Mouse (Mus musculus) midbrain, embryonic 16.5 days (tissue): ENCODE data around the gene Unc119b. TPM values are rescaled to one million over a fixed set of nuclear protein-coding genes. Genes with fewer than 3 reads are reported as not detected.

Source experiments
- ATAC-seq: fragments of 200-750 bp; cut with Nextera tagmentation; 2 replicates; pipeline ENCODE4 v1.8.0; 2017; ENCODE audit warnings: moderate TSS enrichment
- H3K27ac ChIP-seq: fragments of 300-500 bp; sonication (generic); 2 replicates; pipeline ENCODE4 v1.5.1; 2014; ENCODE audit warnings: mild to moderate bottlenecking, low read length, mixed read lengths
- H3K27me3 ChIP-seq: fragments of 300-500 bp; sonication (generic); 2 replicates; pipeline ENCODE4 v1.6.1; 2014; ENCODE audit warnings: low read depth, low read length, mixed read lengths; ENCODE audit not compliant: control insufficient read depth, insufficient read depth
- H3K36me3 ChIP-seq: fragments of 300-500 bp; sonication (generic); 2 replicates; pipeline ENCODE4 v1.6.1; 2014; ENCODE audit warnings: mild to moderate bottlenecking, low read length, moderate library complexity, mixed read lengths; ENCODE audit not compliant: control insufficient read depth, insufficient read depth
- H3K4me1 ChIP-seq: fragments of 300-500 bp; sonication (generic); 2 replicates; pipeline ENCODE4 v1.6.1; 2014; ENCODE audit warnings: mild to moderate bottlenecking, low read length, mixed read lengths; ENCODE audit not compliant: control insufficient read depth, insufficient read depth
- H3K4me2 ChIP-seq: fragments of 300-500 bp; sonication (generic); 2 replicates; pipeline ENCODE4 v1.6.1; 2014; ENCODE audit warnings: mild to moderate bottlenecking, low read length, mixed read lengths
- H3K4me3 ChIP-seq: fragments of 300-500 bp; sonication (generic); 2 replicates; pipeline ENCODE4 v1.5.1; 2014; ENCODE audit warnings: low read depth, mild to moderate bottlenecking, low read length, moderate library complexity, mixed read lengths
- H3K9ac ChIP-seq: fragments of 300-500 bp; sonication (generic); 2 replicates; pipeline ENCODE4 v1.6.1; 2014; ENCODE audit warnings: low read depth, low read length, mixed read lengths
- H3K9me3 ChIP-seq: fragments of 300-500 bp; sonication (generic); replicated peaks from 2 replicates; pipeline ENCODE4 v1.6.1; 2014; ENCODE audit warnings: mild to moderate bottlenecking, low read length, mixed read lengths; ENCODE audit not compliant: control insufficient read depth, poor library complexity, severe bottlenecking
- WGBS: fragments of 180-500 bp; shearing (Covaris S2); extraction: QIAGEN DNeasy Blood & Tissue Kit; methylation state at CpG from one replicate; pipeline ENCODE4 v1.1.7; 2014; 5-methylcytosine and 5-hydroxymethylcytosine counted together
- polyA plus RNA-seq: library from polyadenylated mRNA; unstranded; fragments of >200 nt; fragmentation: Nextera tagmentation; extraction: Ambion mirVana; gene quantifications from 2 replicates; pipeline ENCODE4 v1.2.1, GENCODE M21; 2015

Unc119b gene
- polyA plus RNA-seq, 1 experiment from 2014 or later = 27.7 TPM

DNA sequence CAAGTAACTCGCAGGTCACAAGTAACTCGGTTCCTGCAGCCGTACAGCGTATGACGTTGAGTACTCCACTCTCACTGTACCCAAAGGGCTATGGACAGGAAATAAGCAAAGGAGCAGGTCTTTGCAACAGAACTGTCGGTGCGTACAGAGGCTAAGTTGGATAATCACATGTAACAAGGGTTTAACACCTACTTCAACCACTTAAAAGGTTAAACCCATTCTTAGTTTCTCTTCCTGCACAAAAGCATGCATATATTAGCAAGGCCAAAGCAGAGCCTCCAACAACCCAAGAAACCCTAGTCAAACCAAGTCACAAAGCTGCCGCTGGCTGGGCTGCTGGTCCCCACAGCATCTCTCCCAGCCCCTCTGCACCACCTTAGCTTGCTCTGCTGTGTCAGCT lies 2.3 kb downstream of the Unc119b start:
- ATAC-seq = no peak

DNA sequence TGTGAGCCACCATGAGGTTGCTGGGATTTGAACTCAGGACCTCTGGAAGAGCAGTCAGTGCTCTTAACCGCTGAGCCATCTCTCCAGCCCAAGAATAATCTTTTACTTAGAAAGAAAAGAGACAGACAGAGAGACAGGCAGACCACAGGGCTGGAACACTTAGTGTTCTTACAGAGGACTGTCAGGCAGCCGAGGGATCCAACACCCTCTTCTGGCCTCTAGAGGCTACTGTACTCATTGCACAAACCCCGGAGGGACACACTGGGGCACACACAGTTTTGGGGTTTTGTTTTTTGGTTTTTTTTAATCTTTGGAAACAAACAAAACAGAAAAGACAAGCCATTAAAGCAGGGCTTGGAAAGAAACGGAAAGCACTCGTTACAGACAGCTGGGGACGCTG lies 5.4 kb downstream of the Unc119b start:
- Histone ChIP-seq H3K36me3 (peaks cover 14% of the 10 kb centered on the region; the same call in 1 of the 2 replicates), H3K9me3 (no peaks in the 10 kb centered on the region), H3K27me3 (no peaks in the 10 kb centered on the region), H3K4me3 (no peak overlapping the region), H3K9ac (no peak overlapping the region), H3K4me1 (peaks cover 18% of the 10 kb centered on the region), H3K27ac (no peak overlapping the region), H3K4me2 (no peak overlapping the region)
- 86% methylated on average over 6 of the region's 6 CpGs for WGBS
- no peak for ATAC-seq

More for the DNA sequence above, 2.3 kb downstream of the Unc119b start:
- H3K36me3 ChIP-seq = no peaks in the 10 kb centered on the region
- H3K27ac ChIP-seq = no peak overlapping the region
- H3K4me2 ChIP-seq = peak overlapping the region; percentile 62
- H3K4me3 ChIP-seq = no peak overlapping the region
- peaks cover 18% of the 10 kb centered on the region for H3K4me1 ChIP-seq
- H3K9me3 ChIP-seq = no peaks in the 10 kb centered on the region
- H3K9ac ChIP-seq = no peak overlapping the region
- no peaks in the 10 kb centered on the region for H3K27me3 ChIP-seq
- WGBS = 85% methylated on average over 8 of the region's 8 CpGs

DNA sequence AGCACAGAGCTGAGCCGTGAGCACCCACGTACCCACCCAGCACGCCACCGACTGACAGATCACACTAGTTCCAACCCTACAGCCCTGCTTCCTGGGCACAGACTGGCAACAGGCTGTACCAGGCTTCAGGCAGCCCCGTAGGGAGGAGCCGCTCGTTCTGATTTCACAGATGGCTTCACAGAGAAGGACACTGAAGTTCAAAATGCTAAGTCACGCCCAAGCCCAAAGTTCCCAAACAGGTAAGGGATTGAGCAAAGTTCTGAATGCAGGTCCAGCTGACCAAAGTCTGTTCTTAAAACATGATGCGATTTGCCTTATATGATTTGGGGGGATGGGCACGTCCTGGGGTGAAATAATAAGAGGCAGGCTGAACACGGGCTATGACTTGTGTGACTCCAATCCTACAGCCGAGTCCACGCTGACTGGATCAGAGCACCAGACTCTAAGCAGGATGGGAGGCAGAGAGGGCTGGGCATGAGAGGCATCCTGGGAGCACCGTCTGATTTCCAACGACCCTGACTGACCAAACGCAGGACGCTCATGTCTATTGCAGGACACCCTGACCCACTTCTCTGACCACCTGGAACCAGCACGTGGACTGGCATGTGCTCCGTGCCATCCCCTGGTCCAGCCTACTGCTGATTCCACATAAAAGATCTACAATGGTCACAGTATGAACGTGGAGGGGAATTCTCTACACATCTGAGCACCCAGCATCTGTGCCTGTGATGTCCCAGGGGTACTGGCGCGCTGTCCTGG lies 7.2 kb downstream of the Unc119b start:
- WGBS = 95% methylated on average over 22 of the region's 22 CpGs
- Histone ChIP-seq H3K9ac (no peak overlapping the region), H3K4me1 (peaks cover 3% of the 10 kb centered on the region), H3K27me3 (no peaks in the 10 kb centered on the region), H3K9me3 (no peaks in the 10 kb centered on the region), H3K4me3 (no peak overlapping the region), H3K4me2 (no peak overlapping the region), H3K36me3 (peaks cover 14% of the 10 kb centered on the region; the same call in 1 of the 2 replicates), H3K27ac (no peak overlapping the region)
- ATAC-seq = no peak

DNA sequence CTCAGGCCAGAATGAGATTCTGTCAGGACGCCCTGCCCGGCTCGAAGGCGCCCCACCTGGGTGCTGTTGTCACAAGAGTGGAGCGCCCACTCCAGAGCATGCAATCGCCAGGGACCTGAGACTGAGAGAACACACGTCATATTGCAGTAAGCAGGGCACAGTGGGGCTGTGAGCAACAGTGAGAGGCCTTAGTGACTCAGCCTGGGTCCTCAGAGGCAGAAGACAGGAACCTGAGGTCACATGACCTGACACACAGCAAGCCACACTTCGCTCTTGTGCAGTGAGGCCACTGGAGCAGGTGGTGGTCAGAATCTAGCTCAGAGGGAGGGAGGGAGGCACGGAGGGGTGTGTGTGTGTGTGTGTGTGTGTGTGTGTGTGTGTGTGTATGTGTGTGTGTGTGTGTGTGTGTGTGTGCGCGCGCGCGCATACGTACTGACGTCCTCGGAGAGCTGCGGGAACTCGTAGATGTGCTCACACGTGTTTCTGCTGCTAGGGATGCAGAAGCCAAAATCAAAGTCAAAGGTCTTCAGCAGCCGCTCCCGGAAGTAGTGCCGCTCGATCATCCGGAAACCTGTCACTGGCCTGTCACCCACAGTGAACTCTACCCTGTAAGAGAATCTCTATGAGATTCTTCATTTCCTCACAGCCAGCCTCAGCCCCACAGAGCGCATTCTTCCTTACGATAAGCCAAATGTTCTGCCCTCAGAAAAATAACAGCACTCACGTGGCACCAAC lies 8.0 kb downstream of the Unc119b start:
- Histone ChIP-seq H3K4me2 (no peak overlapping the region), H3K4me3 (no peak overlapping the region), H3K27ac (no peak overlapping the region), H3K4me1 (no peaks in the 10 kb centered on the region; the same call in 1 of the 2 replicates), H3K36me3 (peaks cover 14% of the 10 kb centered on the region; the same call in 1 of the 2 replicates), H3K9ac (no peak overlapping the region), H3K27me3 (no peaks in the 10 kb centered on the region), H3K9me3 (no peaks in the 10 kb centered on the region)
- WGBS = 88% methylated on average over 20 of the region's 28 CpGs
- ATAC-seq = no peak

DNA sequence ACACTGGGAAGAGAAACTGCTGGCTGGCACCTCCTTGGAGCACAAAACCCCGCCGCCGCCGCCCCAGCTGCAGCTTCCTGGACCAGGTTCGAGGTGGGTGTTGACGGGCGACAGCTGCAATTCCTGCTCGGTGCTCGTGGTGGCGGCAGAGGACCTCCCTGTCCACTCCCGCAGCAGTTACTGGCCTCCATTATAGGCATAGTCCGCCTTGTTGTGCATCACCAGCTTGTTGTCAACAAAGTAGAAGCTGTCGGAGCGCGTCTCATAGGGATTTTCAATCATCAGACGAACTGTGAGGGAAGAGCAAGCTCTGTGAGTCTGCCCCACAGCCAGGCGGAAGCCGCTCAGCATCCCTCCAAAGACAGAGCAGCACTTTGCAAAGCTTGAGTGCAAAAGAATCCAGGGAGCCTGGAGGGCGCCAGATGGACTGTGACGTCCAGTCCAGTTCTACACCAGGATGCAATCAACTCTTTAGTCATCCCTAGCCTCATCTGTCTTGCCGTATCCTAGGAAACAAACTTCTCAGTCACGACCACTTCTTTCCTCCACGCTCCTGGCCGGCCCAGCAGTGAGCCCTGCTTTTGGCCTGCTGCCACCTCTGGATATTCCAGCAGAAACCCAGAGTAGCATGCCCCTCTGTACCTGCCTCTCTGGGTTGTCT lies 9.4 kb downstream of the Unc119b start:
- Histone ChIP-seq H3K27me3 (no peaks in the 10 kb centered on the region), H3K4me2 (no peak overlapping the region), H3K36me3 (peaks cover 14% of the 10 kb centered on the region; the same call in 1 of the 2 replicates), H3K4me3 (no peak overlapping the region), H3K9ac (no peak overlapping the region), H3K9me3 (no peaks in the 10 kb centered on the region), H3K27ac (no peak overlapping the region), H3K4me1 (no peaks in the 10 kb centered on the region; the same call in 1 of the 2 replicates)
- ATAC-seq = peak; percentile 70; the same call in 1 of the 2 replicates
- 17% methylated on average over 24 of the region's 24 CpGs for WGBS

DNA sequence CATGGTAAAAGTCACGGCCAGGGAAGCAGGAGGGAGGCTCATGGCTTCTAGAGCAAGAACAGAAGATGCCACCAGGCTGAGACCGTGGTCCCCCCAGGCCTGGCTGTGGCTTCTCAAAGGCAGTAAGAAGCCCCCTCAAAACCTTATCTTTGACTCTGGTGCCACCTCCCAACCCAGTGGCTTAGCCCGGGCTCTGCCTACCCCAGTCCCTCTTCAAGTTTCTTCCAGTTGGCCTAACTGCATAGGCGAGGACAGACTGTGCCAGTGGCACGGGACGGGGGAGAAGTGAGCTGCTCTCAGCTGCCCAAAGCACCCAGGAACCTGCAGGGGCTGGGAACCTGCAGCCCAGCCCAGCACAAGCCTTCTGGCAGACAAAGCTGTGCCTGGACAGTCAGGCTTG lies 10.1 kb downstream of the Unc119b start:
- Histone ChIP-seq H3K36me3 (peaks cover 14% of the 10 kb centered on the region; the same call in 1 of the 2 replicates), H3K4me2 (no peak overlapping the region), H3K27me3 (no peaks in the 10 kb centered on the region), H3K9ac (no peak overlapping the region), H3K27ac (no peak overlapping the region), H3K4me1 (no peaks in the 10 kb centered on the region; the same call in 1 of the 2 replicates), H3K4me3 (no peak overlapping the region), H3K9me3 (no peaks in the 10 kb centered on the region)
- 94% methylated on average over 6 of the region's 6 CpGs for WGBS
- no peak for ATAC-seq

DNA sequence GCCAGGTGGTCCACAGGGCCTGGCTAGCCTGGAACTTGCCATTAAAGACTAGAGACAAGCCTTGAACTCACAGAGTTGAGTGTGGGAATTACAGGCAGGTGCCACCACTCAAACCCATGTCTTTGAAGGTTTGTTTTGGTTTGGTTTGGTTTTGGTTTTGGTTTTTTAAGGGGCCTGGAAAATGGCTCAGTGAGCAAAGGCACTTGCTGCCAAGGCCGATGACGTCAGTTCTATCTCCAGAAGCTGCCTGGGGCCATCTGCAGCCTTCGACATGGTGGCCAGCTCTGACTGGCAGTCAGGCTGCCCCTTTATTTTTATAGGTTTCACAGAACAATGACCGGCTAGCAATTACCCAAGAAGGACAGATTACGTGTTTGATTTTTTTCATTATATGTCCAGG lies 13.8 kb downstream of the Unc119b start:
- H3K4me1 ChIP-seq = peaks cover 4% of the 10 kb centered on the region; the same call in 1 of the 2 replicates
- no peaks in the 10 kb centered on the region for H3K9me3 ChIP-seq
- H3K4me2 ChIP-seq = no peak overlapping the region
- no peak overlapping the region for H3K4me3 ChIP-seq
- H3K9ac ChIP-seq = no peak overlapping the region
- H3K36me3 ChIP-seq = peaks cover 5% of the 10 kb centered on the region; the same call in 1 of the 2 replicates
- WGBS = 81% methylated on average over 5 of the region's 5 CpGs
- no peaks in the 10 kb centered on the region for H3K27me3 ChIP-seq
- ATAC-seq = no peak
- H3K27ac ChIP-seq = no peak overlapping the region

DNA sequence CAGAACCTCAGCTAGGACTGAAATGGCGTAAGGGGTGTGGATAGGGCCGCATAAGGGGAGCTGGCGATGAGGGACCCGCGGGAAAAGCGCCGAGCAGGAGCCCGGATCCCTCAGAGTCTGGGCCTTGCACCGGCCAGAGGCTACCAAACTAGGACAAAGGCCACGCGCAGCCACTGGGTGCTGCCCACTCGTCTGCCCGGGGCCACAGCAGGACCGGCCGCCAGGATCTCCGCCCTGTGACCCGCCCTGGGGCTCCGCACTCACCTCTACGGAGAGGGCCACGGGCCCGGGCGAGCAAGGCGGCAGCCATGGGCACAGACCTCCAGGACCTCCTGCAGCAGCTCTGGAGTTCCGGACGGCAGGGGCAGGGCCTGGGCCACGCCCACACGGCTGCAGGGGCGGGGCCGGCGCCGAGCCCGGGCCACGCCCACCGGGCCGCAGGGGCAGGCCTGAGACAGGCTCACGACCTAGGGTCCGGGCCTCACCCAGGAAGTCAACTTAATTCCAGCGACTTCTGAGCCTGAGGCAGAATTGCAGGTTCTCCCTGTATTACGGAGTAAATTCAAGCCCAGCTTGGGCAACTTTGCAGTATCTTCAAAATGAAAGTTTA lies 15.7 kb downstream of the Unc119b start, which contains the start of gene Acads:
Acads (minus strand) TSS at position 386 of the 610 bp plus-strand sequence.
- H3K9ac ChIP-seq = peak within 1 kb of the TSS; percentile 70
- H3K9me3 ChIP-seq = no peaks in the 10 kb centered on the region
- H3K4me3 ChIP-seq = peak within 1 kb of the TSS; percentile 45
- ATAC-seq = peak; percentile 82
- WGBS = 2% methylated on average over 35 of the region's 39 CpGs
- H3K27me3 ChIP-seq = no peaks in the 10 kb centered on the region
- peak within 1 kb of the TSS; percentile 67 for H3K4me2 ChIP-seq
- H3K4me1 ChIP-seq = peaks cover 4% of the 10 kb centered on the region; the same call in 1 of the 2 replicates
- no peaks in the 10 kb centered on the region; the same call in 1 of the 2 replicates for H3K36me3 ChIP-seq
- H3K27ac ChIP-seq = no peak within 1 kb of the TSS
